Mouse (Mus musculus) liver, embryonic 14.5 days (tissue): ENCODE results near the gene Cmtm3. TPM values are rescaled to one million over a fixed set of nuclear protein-coding genes. Genes with fewer than 3 reads are reported as not detected.

Source experiments
- ATAC-seq: fragments of 200-750 bp; cut with Nextera tagmentation; 2 replicates; pipeline ENCODE4 v1.8.0; 2017; ENCODE audit warnings: moderate number of reproducible peaks, mild to moderate bottlenecking, moderate library complexity; ENCODE audit not compliant: insufficient read depth
- DNase-seq, 3 experiments: peaks; one replicate each; pipeline ENCODE4 v3.0.0-alpha.2; 2012 to 2013; ENCODE audit warnings: low read depth in 3 of 3, low spot score in 3 of 3
- H3K27ac ChIP-seq: fragments of 300-500 bp; sonication (generic); 2 replicates; pipeline ENCODE4 v1.5.1; 2014; ENCODE audit warnings: moderate library complexity, mild to moderate bottlenecking, control low read depth, inconsistent platforms
- H3K27me3 ChIP-seq: fragments of 300-500 bp; sonication (generic); 2 replicates; pipeline ENCODE4 v1.6.1; 2014; ENCODE audit warnings: mild to moderate bottlenecking, low read length, moderate library complexity; ENCODE audit not compliant: control insufficient read depth, insufficient read depth
- H3K36me3 ChIP-seq: fragments of 300-500 bp; sonication (generic); replicated peaks from 2 replicates; pipeline ENCODE4 v1.6.1; 2014; ENCODE audit warnings: low read depth; ENCODE audit not compliant: control insufficient read depth, insufficient read depth
- H3K4me1 ChIP-seq, 2 experiments: fragments of 200-500 bp in 1 of 2; fragments of 300-500 bp in 1 of 2; sonication (generic) in 1 of 2; replicated peaks; 2 replicates each; pipeline ENCODE4 v1.6.1; 2012 to 2014; ENCODE audit warnings: antibody characterized with exemption in 1 of 2, inconsistent platforms in 1 of 2, low read length in 1 of 2; ENCODE audit not compliant: control insufficient read depth in 2 of 2, insufficient read depth in 2 of 2
- H3K4me2 ChIP-seq: fragments of 300-500 bp; sonication (generic); 2 replicates; pipeline ENCODE4 v1.6.1; 2014; ENCODE audit warnings: low read depth, mild to moderate bottlenecking, control low read depth, moderate library complexity
- H3K4me3 ChIP-seq, 2 experiments: fragments of 200-500 bp in 1 of 2; fragments of 300-500 bp in 1 of 2; sonication (generic) in 1 of 2; 2 replicates each; pipeline ENCODE4 v1.5.1; 2012 to 2014; ENCODE audit warnings: low read depth in 2 of 2, low read length in 2 of 2, mild to moderate bottlenecking in 2 of 2, control low read depth in 1 of 2, inconsistent platforms in 1 of 2, moderate library complexity in 1 of 2; ENCODE audit not compliant: insufficient read depth in 1 of 2
- H3K9ac ChIP-seq: fragments of 300-500 bp; sonication (generic); replicated peaks from 2 replicates; pipeline ENCODE4 v1.6.1; 2014; ENCODE audit warnings: mild to moderate bottlenecking, control low read depth, moderate library complexity
- H3K9me3 ChIP-seq: fragments of 300-500 bp; sonication (generic); 2 replicates; pipeline ENCODE4 v1.6.1; 2016; ENCODE audit warnings: low read length, mixed read lengths; ENCODE audit not compliant: control insufficient read depth
- CTCF ChIP-seq: IDR thresholded peaks from 2 replicates; pipeline ENCODE4 v1.5.1; 2016; ENCODE audit warnings: antibody characterized with exemption, low read depth, control low read depth
- EP300 ChIP-seq: IDR thresholded peaks from 2 replicates; pipeline ENCODE4 v1.6.1; 2016; ENCODE audit warnings: antibody characterized with exemption, low read depth
- WGBS: fragments of 180-500 bp; shearing (Covaris S2); extraction: QIAGEN DNeasy Blood & Tissue Kit; methylation state at CpG from one replicate; pipeline ENCODE4 v1.1.7; 2014; ENCODE audit not compliant: insufficient replicate concordance; 5-methylcytosine and 5-hydroxymethylcytosine counted together
- polyA plus RNA-seq, 2 experiments: library from polyadenylated mRNA; depleted of rRNA in 1 of 2; stranded (reverse) in 1 of 2; unstranded in 1 of 2; fragments of >200 nt; fragmentation: Nextera tagmentation in 1 of 2; extraction: Ambion mirVana in 1 of 2; gene quantifications; 2 replicates each; pipeline versions ENCODE4 v1.2.1 to v1.2.3; 2012 to 2014

Gene Cmtm3
- polyA plus RNA-seq, 2 experiments = 14.3 to 14.6 TPM

DNA sequence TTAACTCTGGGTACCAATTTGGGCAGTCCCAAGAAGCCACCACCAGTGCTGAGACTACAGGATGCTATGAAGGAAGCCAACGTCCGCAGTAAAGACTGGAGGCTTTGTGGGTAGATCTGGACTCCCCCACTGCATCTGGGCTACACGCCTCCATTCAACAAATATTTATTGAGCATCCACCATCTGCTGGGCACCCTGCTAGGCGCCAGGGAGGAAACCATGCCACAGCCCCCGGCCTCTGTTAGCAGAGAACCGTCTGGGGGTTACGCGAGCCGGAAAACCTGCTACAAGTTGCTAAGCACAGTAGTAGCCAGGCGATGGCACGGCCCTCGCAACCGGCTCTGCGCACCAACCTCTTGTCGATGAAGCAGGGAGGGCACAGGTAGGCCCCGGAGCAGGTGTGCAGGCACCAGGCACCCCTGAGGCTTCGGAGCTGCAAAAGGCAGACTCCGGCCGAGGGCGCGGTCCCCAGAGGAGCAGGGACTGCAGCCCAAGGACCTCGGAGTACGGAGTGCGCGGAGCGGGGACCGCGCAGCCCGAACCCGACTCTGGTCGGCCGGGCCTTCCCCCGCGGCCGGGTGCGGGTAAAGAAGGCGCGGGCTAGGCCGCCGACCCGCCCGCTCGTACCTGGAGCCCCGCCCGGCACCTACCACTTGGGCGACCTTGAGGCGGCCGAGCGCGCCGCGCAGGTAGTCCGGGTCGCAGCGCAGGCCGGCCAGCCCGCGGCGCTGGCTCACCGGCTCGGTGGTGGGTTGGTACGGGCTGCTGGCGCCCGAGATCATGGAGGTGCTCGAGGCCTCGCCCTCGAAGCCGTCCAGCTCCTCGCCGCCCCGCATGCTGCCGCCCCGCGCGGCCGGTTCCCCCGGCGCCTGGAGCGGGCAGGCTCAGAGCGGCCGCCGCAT lies 55.8 kb downstream of the Cmtm3 start:
- H3K4me3 ChIP-seq = peak overlapping the region; percentile 35 to 67
- peaks cover 19% of the 10 kb centered on the region for H3K27me3 ChIP-seq
- no peaks in the 10 kb centered on the region for H3K36me3 ChIP-seq
- 1% methylated on average over 76 of the region's 82 CpGs for WGBS
- H3K4me1 ChIP-seq = 0 out of 4 replicates have a peak, but pooled peaks cover 0 to 3% of the 10 kb centered on the region in 2 experiments
- H3K9ac ChIP-seq = peak overlapping the region; percentile 33
- TF ChIP-seq CTCF (no peak), EP300 (no peak)
- H3K27ac ChIP-seq = no peak overlapping the region
- ATAC-seq = peak; percentile 66
- H3K4me2 ChIP-seq = peak overlapping the region; percentile 86
- H3K9me3 ChIP-seq = no peaks in the 10 kb centered on the region
- DNase-seq = no peak

DNA sequence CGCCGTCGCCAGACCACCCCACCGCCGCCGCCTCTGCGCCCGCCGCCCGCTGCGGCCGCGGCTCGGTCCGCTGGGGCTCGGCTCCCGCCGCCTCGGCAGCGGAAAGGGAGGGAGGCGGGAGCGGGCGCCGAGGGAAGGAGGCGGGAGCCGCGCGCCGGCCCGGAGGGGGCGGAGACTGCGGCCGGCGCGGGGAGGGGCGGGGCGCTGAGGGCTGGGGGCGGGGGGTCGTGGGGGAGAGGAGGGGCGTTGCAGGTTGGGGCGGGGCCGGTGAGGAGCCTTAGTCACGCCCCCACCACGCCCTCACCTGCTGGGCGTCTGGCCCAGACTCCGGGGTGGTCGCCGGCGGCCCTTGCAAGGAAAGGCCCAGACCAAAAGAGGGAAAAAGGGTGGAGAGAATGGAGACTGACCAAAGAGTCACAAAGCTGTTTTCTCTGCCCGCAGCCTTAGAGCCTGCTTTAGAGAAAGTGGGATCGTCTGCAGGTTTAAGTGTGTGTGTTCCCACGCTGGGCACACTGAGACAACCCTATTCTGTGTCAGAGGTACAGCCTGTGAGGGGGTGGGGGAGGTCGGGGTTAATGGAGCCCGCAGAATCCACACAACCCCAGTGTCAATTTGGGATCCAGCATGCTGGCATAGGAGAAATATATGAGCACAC lies 56.6 kb downstream of the Cmtm3 start, which contains the start of gene Cmtm4:
TSS of gene Cmtm4 (minus strand) at position 105 of the 655 bp plus-strand sequence.
- H3K27ac ChIP-seq = no peak within 1 kb of the TSS
- 0 out of 4 replicates have a peak, but pooled peaks cover 0 to 3% of the 10 kb centered on the region in 2 experiments for H3K4me1 ChIP-seq
- DNase-seq = peak in 1 of 3 experiments; percentile 22
- H3K9ac ChIP-seq = peak within 1 kb of the TSS; percentile 33
- H3K4me2 ChIP-seq = peak within 1 kb of the TSS; percentile 86
- TF ChIP-seq CTCF (no peak), EP300 (no peak)
- ATAC-seq = peak; percentile 79
- 3% methylated on average over 32 of the region's 54 CpGs for WGBS
- H3K36me3 ChIP-seq = no peaks in the 10 kb centered on the region
- no peaks in the 10 kb centered on the region for H3K9me3 ChIP-seq
- H3K4me3 ChIP-seq = peak within 1 kb of the TSS; percentile 40 to 67
- H3K27me3 ChIP-seq = peaks cover 19% of the 10 kb centered on the region

Other genes with a start within 250 kb of the Cmtm3 start
- 11.3 and 11.6 TPM in 2 replicates for gene Cdh5, start 237.8 kb upstream of the Cmtm3 start, polyA plus RNA-seq (2012; rRNA removed)
- gene Cdh5, start 237.8 kb upstream of the Cmtm3 start, polyA plus RNA-seq (2014; fragmentation: Nextera tagmentation; extraction: Ambion mirVana) = 7.3 and 8.5 TPM in 2 replicates
- gene Bean1, start 169.0 kb upstream of the Cmtm3 start, polyA plus RNA-seq (2012; rRNA removed) = 0.02 and 0.05 TPM in 2 replicates
- not detected in 2 replicates for gene Bean1, start 169.0 kb upstream of the Cmtm3 start, polyA plus RNA-seq (2014; fragmentation: Nextera tagmentation; extraction: Ambion mirVana)
- gene Tk2, start 90.9 kb upstream of the Cmtm3 start, polyA plus RNA-seq (2012; rRNA removed) = 3.1 and 3.9 TPM in 2 replicates
- 4.9 and 7.0 TPM in 2 replicates for gene Tk2, start 90.9 kb upstream of the Cmtm3 start, polyA plus RNA-seq (2014; fragmentation: Nextera tagmentation; extraction: Ambion mirVana)
- 10.2 and 13.6 TPM in 2 replicates for gene Cklf, start 88.5 kb upstream of the Cmtm3 start, polyA plus RNA-seq (2012; rRNA removed)
- 16.5 and 17.9 TPM in 2 replicates for gene Cklf, start 88.5 kb upstream of the Cmtm3 start, polyA plus RNA-seq (2014; fragmentation: Nextera tagmentation; extraction: Ambion mirVana)
- not detected in 2 replicates for gene Cmtm2a, start 46.2 kb upstream of the Cmtm3 start, polyA plus RNA-seq (2012; rRNA removed)
- gene Cmtm2a, start 46.2 kb upstream of the Cmtm3 start, polyA plus RNA-seq (2014; fragmentation: Nextera tagmentation; extraction: Ambion mirVana) = not detected in 2 replicates
- gene Gm45711, start 29.3 kb upstream of the Cmtm3 start, polyA plus RNA-seq (2012; rRNA removed) = not detected in 2 replicates
- not detected in 2 replicates for gene Gm45711, start 29.3 kb upstream of the Cmtm3 start, polyA plus RNA-seq (2014; fragmentation: Nextera tagmentation; extraction: Ambion mirVana)
- not detected in 2 replicates for gene Cmtm1, start 29.3 kb upstream of the Cmtm3 start, polyA plus RNA-seq (2012; rRNA removed)
- not detected in 2 replicates for gene Cmtm1, start 29.3 kb upstream of the Cmtm3 start, polyA plus RNA-seq (2014; fragmentation: Nextera tagmentation; extraction: Ambion mirVana)
- gene Gm11020, start 17.8 kb upstream of the Cmtm3 start, polyA plus RNA-seq (2012; rRNA removed) = not detected in 2 replicates
- gene Gm11020, start 17.8 kb upstream of the Cmtm3 start, polyA plus RNA-seq (2014; fragmentation: Nextera tagmentation; extraction: Ambion mirVana) = not detected in 2 replicates
- not detected in 2 replicates for gene Cmtm2b, start 17.2 kb upstream of the Cmtm3 start, polyA plus RNA-seq (2012; rRNA removed)
- not detected in 2 replicates for gene Cmtm2b, start 17.2 kb upstream of the Cmtm3 start, polyA plus RNA-seq (2014; fragmentation: Nextera tagmentation; extraction: Ambion mirVana)
- 1.7 TPM in 2 replicates for gene Cmtm4, start 56.4 kb downstream of the Cmtm3 start, polyA plus RNA-seq (2012; rRNA removed)
- 0.44 and 0.54 TPM in 2 replicates for gene Cmtm4, start 56.4 kb downstream of the Cmtm3 start, polyA plus RNA-seq (2014; fragmentation: Nextera tagmentation; extraction: Ambion mirVana)
- gene Dync1li2, start 103.6 kb downstream of the Cmtm3 start, polyA plus RNA-seq (2012; rRNA removed) = 5.8 and 9.4 TPM in 2 replicates
- 8.2 and 9.8 TPM in 2 replicates for gene Dync1li2, start 103.6 kb downstream of the Cmtm3 start, polyA plus RNA-seq (2014; fragmentation: Nextera tagmentation; extraction: Ambion mirVana)
- gene Terb1, start 170.5 kb downstream of the Cmtm3 start, polyA plus RNA-seq (2012; rRNA removed) = not detected in 2 replicates
- not detected in 2 replicates for gene Terb1, start 170.5 kb downstream of the Cmtm3 start, polyA plus RNA-seq (2014; fragmentation: Nextera tagmentation; extraction: Ambion mirVana)
- gene Nae1, start 195.2 kb downstream of the Cmtm3 start, polyA plus RNA-seq (2012; rRNA removed) = 12.4 and 23.4 TPM in 2 replicates
- 36.4 and 37.5 TPM in 2 replicates for gene Nae1, start 195.2 kb downstream of the Cmtm3 start, polyA plus RNA-seq (2014; fragmentation: Nextera tagmentation; extraction: Ambion mirVana)
- gene Car7, start 195.3 kb downstream of the Cmtm3 start, polyA plus RNA-seq (2012; rRNA removed) = 2.5 and 5.0 TPM in 2 replicates
- 5.0 and 11.2 TPM in 2 replicates for gene Car7, start 195.3 kb downstream of the Cmtm3 start, polyA plus RNA-seq (2014; fragmentation: Nextera tagmentation; extraction: Ambion mirVana)